Mouse (Mus musculus) heart, embryonic 10.5 days (tissue): ENCODE results near the gene Vmn2r1. TPM values are rescaled to one million over a fixed set of nuclear protein-coding genes. Genes with fewer than 3 reads are reported as not detected.

Experiments
- DNase-seq: peaks from one replicate; pipeline ENCODE4 v3.0.0-alpha.2; 2017; ENCODE audit warnings: low spot score
- H3K27ac ChIP-seq: fragments of 300-500 bp; sonication (generic); 2 replicates; pipeline ENCODE4 v1.5.1; 2016; ENCODE audit warnings: mild to moderate bottlenecking
- H3K27me3 ChIP-seq: fragments of 300-500 bp; sonication (generic); 2 replicates; pipeline ENCODE4 v1.6.1; 2016; ENCODE audit warnings: mild to moderate bottlenecking; ENCODE audit not compliant: poor library complexity, insufficient read depth, severe bottlenecking
- H3K36me3 ChIP-seq: fragments of 300-500 bp; sonication (generic); 2 replicates; pipeline ENCODE4 v1.6.1; 2016; ENCODE audit warnings: mild to moderate bottlenecking, moderate library complexity
- H3K4me1 ChIP-seq: fragments of 300-500 bp; sonication (generic); 2 replicates; pipeline ENCODE4 v1.6.1; 2016; ENCODE audit warnings: mild to moderate bottlenecking
- H3K4me3 ChIP-seq: fragments of 300-500 bp; sonication (generic); 2 replicates; pipeline ENCODE4 v1.5.1; 2016; ENCODE audit warnings: mild to moderate bottlenecking, moderate library complexity
- H3K9me3 ChIP-seq: fragments of 300-500 bp; sonication (generic); 2 replicates; pipeline ENCODE4 v1.6.1; 2016; ENCODE audit warnings: mild to moderate bottlenecking, moderate library complexity
- WGBS: fragments of 180-500 bp; shearing (Covaris S2); methylation state at CpG from one replicate; pipeline ENCODE4 v1.1.7; 2016; 5-methylcytosine and 5-hydroxymethylcytosine counted together
- polyA plus RNA-seq: library from polyadenylated mRNA; unstranded; fragments of >200 nt; fragmentation: Nextera tagmentation; extraction: Ambion mirVana; gene quantifications from 2 replicates; pipeline ENCODE4 v1.2.1, GENCODE M21; 2016

Vmn2r1 gene
- polyA plus RNA-seq = 0.01 TPM in 1 of 2 replicates, not detected in the other

GRCm38 (mm10) chr3:64081247-64081646, at the start of gene Vmn2r1:
Vmn2r1 (plus strand) TSS chr3:64081547.
- no peak within 1 kb of the TSS for H3K4me3 ChIP-seq
- WGBS = 84% methylated on average over 4 of the region's 4 CpGs
- H3K9me3 ChIP-seq = no peaks in the 10 kb centered on the region
- no peaks in the 10 kb centered on the region for H3K36me3 ChIP-seq
- no peak for DNase-seq
- H3K4me1 ChIP-seq = no peaks in the 10 kb centered on the region
- no peaks in the 10 kb centered on the region for H3K27me3 ChIP-seq
- no peak within 1 kb of the TSS for H3K27ac ChIP-seq

DNA sequence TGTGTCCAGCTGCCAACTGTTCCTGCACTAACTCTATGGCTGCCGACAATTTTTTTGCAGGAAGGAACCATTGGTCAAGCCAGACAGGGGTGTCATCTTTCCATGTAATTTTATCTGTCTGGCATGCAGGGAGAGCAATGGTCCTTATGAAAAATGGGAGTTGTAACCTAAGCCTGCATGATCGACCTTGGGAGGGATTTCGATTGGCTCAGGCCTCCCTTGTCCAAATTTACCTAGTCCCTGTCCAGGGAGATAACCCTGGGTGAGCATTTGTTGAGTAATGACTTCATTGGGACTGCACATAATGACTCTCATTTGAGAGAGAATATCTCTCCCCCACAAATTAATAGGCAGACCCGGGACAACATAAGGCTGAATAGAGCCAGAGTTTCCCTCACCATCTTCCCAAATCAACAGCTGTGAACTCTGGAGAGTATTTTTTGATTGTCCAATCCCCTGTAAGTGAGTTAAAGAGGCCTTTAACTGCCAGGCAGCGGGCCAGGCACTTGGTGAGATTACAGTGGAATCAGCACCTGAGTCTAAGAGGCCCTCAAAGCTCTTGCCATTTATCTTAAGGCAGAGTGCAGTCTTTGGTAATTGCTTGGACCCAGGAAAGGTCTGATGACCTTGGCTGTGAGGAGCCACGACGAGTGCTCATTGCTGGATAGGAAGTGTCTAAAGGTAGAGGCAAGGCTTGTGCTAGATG, 43.1 kb upstream of the Vmn2r1 start:
- Histone ChIP-seq H3K4me1 (no peaks in the 10 kb centered on the region), H3K36me3 (no peaks in the 10 kb centered on the region), H3K9me3 (no peaks in the 10 kb centered on the region), H3K4me3 (no peak overlapping the region), H3K27me3 (no peaks in the 10 kb centered on the region), H3K27ac (no peak overlapping the region)
- DNase-seq = no peak
- 67% methylated on average over 7 of the region's 7 CpGs for WGBS

- Histone ChIP-seq H3K4me1 (no peaks in the 10 kb centered on the region), H3K36me3 (no peaks in the 10 kb centered on the region), H3K4me3 (peak overlapping the region; percentile 58), H3K27me3 (no peaks in the 10 kb centered on the region), H3K27ac (peak overlapping the region; percentile 67), H3K9me3 (no peaks in the 10 kb centered on the region)
- DNase-seq = peak; percentile 91
- 14% methylated on average over 25 of the region's 25 CpGs for WGBS
Measured at GRCm38 (mm10) chr3:64039818-64040784, 41.2 kb upstream of the Vmn2r1 start.

DNA sequence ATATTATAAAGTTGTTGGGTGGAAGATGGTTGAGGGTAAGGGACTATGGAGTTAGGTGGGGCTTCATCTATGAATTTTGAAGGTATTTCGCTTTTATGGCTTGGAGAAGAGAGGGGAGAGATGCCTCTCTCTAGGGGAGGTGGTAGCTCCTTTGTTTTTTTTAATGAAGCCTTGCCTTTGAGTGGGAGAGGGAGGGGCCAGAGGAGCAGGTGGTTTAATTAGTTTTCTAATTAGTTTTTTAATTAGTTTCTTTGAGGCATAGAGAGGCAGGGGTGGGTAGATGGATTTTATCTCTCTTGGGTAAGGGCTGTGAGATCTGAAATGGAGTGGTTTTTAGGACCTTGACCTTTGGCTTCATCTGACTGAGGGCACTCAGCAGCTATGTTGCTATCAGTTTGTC, 31.4 kb downstream of the Vmn2r1 start:
- H3K27ac ChIP-seq = no peak overlapping the region
- H3K4me3 ChIP-seq = no peak overlapping the region
- DNase-seq = no peak
- WGBS = 74% methylated on average over 1 of the region's 1 CpGs
- no peaks in the 10 kb centered on the region for H3K27me3 ChIP-seq
- no peaks in the 10 kb centered on the region for H3K9me3 ChIP-seq
- no peaks in the 10 kb centered on the region for H3K4me1 ChIP-seq
- no peaks in the 10 kb centered on the region for H3K36me3 ChIP-seq

DNA sequence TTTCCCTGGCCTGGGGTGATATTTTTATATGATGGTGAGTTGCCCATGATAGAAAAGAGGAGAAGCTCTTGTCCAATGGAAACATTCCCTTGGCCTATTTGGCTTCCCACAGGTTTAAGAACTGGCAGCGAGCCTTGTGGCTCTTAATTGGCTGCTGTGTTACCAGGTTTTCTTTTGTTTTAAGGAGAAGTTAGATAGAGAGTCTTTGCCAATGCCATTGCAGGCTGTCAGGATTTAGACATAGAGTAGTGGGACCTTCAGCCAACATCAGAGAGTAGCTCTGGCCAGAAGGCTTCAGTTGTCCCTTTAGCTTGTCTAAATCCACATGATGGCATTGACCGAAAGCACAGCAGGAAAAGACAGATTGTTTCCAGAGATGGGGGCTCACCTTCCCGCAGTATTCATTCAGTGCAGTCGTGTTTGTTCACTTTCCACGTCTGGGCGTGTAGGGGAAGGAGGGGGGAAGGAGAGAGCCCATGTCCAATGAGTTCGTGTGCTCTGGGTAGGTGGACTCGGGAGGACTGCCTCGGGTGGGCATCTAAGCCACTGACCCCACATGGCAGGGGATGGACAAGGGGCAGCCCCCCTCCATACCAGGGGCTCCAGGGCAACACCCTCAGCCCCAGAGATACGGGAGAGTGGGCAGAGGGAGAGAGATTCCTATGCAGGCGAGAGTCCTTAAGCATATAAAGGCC, 32.2 kb downstream of the Vmn2r1 start:
- WGBS = 84% methylated on average over 11 of the region's 11 CpGs

DNA sequence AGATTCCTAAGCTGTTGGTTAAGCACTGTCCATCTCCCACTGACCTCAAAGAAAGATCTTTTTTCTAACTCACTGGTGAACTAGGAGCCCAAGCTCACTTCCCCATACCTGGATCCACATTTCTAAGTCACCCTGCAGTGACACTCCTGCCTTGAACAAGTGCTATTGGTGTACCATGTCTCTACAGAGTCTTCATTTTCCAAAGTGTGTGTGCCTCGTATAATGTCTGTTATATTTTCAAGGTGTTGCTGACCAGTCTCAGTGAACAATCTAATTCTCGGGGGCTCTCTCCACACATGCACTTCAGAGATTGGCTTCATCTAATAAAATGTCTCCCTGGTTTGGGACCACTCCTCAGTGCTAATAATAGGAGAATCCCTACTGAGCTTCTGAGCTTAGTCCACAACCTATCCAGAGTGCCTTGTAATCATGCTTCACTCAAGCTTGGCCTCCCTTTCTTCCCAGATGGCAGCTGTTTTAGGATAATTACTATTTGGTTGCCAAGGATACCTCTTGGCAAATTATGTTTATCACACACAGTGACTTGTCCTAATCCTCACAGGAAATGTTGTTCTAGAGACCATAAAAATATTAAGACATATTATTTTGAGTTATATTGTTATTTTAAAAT, 60.6 kb downstream of the Vmn2r1 start, which contains the start of gene Vmn2r2:
TSS of gene Vmn2r2 (minus strand) at position 51 of the 631 bp plus-strand sequence.
- no peaks in the 10 kb centered on the region for H3K36me3 ChIP-seq
- no peak for DNase-seq
- WGBS = 80% methylated on average over 2 of the region's 2 CpGs

More for the DNA sequence above, 32.2 kb downstream of the Vmn2r1 start:
- Histone ChIP-seq H3K4me1 (no peaks in the 10 kb centered on the region), H3K4me3 (no peak overlapping the region), H3K27ac (no peak overlapping the region), H3K27me3 (no peaks in the 10 kb centered on the region), H3K9me3 (no peaks in the 10 kb centered on the region), H3K36me3 (no peaks in the 10 kb centered on the region)
- DNase-seq = no peak

More for the DNA sequence above, 60.6 kb downstream of the Vmn2r1 start, which contains the start of gene Vmn2r2:
- no peaks in the 10 kb centered on the region for H3K27me3 ChIP-seq
- H3K4me1 ChIP-seq = no peaks in the 10 kb centered on the region
- H3K27ac ChIP-seq = no peak within 1 kb of the TSS
- H3K9me3 ChIP-seq = no peaks in the 10 kb centered on the region
- no peak within 1 kb of the TSS for H3K4me3 ChIP-seq

Other genes starting within 250 kb of the Vmn2r1 start
- gene Plch1, start 182.1 kb upstream of the Vmn2r1 start, polyA plus RNA-seq = 1.0 and 2.0 TPM in 2 replicates
- 3.9 and 5.1 TPM in 2 replicates for gene E130311K13Rik, start 152.1 kb upstream of the Vmn2r1 start, polyA plus RNA-seq
- gene Slc33a1, start 116.8 kb upstream of the Vmn2r1 start, polyA plus RNA-seq = 10.9 and 12.0 TPM in 2 replicates
- 52.2 TPM in 2 replicates for gene Gmps, start 105.4 kb upstream of the Vmn2r1 start, polyA plus RNA-seq
- gene Vmn2r2, start 60.4 kb downstream of the Vmn2r1 start, polyA plus RNA-seq = 0.09 TPM in 1 of 2 replicates, not detected in the other
- not detected in 2 replicates for gene Vmn2r3, start 208.2 kb downstream of the Vmn2r1 start, polyA plus RNA-seq